Mouse (Mus musculus) right cerebral cortex, postnatal 4 days (tissue): ENCODE measurements at regions not wholly inside any gene's neighbourhood (a gene's known extent, or its start where the extent isn't known, plus 50 kb on each side); places are given as distances from the start of the nearest gene placed in this dataset.

Source experiments
- DNase-seq: peaks from one replicate; pipeline ENCODE4 v3.0.0-alpha.2; 2022

DNA sequence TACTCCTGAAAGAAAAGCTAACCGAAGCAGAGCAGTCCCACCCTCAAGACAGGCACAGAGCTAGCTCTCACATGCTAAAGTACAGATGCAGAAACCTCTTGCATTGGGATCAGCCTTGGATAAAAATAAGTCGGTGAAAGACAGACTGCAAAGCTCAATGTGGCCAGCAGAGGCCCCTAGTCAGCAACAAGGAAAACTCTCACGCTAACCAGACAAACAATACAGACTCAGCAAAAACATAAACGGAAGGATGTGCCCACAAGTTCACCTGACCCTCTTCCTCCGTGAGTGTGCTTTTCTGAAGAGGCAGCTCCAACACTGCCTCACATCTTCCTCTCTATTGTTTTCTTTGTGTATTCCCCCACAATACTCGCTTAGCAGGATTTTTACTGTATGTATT, 77.8 kb downstream of the Rpia start:
- peak; percentile 63 for DNase-seq

DNA sequence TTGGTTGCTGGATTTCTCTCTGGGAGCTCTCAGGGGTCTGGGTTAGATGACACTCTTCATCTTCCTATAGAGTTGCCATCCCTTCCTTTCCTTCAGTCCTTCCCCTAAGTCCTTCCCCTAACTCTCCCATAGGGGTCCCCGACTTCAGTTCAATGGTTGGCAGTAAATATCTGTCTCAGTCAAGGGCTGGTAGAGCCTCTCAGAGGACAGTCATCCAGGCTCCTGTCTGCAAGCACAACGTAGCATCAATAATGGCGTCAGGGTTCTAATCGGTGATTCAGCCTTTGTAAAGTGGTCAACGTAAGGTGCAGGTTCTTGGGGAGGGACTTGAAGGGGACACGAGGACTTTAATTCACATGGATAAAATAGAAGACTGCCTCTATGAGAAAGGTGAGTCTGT, 78.4 kb downstream of the Rpia start:
- DNase-seq = no peak

DNA sequence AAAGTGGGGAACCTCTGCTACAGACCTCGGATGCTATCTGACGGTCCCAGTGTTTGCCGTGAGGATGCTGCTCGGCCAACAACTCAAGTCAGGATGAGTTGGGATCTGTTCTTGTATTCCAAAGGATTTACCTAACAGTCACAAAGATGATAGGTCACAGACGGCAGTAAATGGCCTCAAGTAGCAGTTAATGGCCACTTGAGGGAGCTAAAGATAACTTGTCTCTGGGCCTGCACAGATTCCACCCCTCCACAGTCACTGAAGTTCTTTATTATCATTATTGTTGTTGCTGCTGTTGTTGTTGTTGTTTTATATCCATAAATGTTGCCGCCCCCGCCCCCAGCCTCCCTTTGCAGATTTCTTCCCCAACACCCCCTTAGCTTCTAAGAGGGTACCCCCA, 78.9 kb downstream of the Rpia start:
- DNase-seq = no peak

DNA sequence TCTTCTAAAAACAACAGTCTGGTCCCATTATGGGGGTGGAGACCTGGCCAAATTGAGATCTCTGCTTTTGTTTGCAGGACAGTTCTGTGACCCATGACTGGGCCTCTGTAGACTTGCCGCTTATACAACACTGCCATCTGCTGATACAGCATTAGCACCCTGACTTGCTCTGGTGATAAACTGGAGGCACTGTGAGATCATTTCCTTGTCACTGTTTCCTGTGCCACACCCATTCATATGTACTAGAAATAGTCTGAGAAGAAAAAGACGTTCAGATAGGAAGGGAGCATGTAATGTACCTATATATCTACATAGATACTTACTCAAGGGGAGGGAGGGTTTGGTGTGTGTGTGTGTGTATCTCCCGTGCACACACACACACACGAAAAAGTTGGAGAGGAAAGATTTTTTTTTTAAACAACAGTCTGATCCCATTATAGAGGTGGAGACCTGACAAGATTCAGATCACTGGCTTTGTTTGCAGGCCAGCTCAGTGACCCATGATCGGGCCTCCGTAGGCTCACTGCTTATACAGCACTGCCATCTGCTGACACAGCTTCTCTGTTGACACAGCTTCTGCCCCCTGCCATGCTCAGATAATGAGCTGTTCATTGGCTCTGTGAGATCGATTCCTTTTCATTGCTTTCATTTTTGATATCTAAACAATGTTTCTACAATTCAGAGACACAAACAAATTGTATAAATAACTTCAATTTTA, 82.5 kb downstream of the Rpia start:
- peak; percentile 5 for DNase-seq

DNA sequence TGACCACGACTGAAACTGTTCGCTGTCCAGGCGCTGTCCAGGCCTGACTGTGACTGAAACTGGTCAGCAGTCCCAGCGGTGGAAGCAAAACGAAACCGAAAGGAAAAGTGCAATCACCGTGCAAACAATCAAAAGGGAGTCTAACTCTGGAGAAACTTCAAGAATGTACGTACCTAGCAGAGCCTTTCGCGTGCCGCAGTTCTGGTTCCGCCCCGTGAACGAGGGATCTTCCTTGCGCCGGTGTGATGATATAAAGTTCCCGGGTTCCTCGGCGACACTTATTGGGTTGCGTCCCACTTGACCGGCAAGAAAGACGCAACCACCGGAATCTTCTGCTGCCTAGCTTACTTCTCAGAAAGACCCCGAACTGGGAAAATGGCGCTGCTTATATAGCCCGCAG, 96.4 kb downstream of the Rpia start:
- no peak for DNase-seq
